Mouse (Mus musculus) megakaryocyte-erythroid progenitor cell, adult 5-6 weeks (primary cell): ENCODE measurements around the gene Kdm5c. TPM values are rescaled to one million over a fixed set of nuclear protein-coding genes. Genes with fewer than 3 reads are reported as not detected.
"Not testable (repeated sequence)": the region's sequence is repeated elsewhere in the genome, so short reads cannot be mapped to it uniquely, and the experiment has no call there.

ENCODE experiments used
- ATAC-seq: replicated peaks from 2 replicates; pipeline ENCODE4 v1.8.0; 2016; ENCODE audit warnings: mild to moderate bottlenecking, inconsistent platforms; ENCODE audit not compliant: severe bottlenecking, poor library complexity, low FRiP score, low TSS enrichment
- total RNA-seq, 2 experiments: library from RNA; stranded (forward) in 1 of 2; stranded (reverse) in 1 of 2; fragments of 200-1000, 215-1000 nt in 1 of 2; fragments of >200 nt in 1 of 2; fragmentation: Nextera tagmentation in 1 of 2; gene quantifications; 2 replicates each; pipeline ENCODE4 v1.2.3; 2014 to 2017

Kdm5c gene
- total RNA-seq (2014; fragmentation: Nextera tagmentation) (38.5 and 58.0 TPM in 2 replicates), total RNA-seq (2017) (45.7 and 48.0 TPM in 2 replicates)

DNA sequence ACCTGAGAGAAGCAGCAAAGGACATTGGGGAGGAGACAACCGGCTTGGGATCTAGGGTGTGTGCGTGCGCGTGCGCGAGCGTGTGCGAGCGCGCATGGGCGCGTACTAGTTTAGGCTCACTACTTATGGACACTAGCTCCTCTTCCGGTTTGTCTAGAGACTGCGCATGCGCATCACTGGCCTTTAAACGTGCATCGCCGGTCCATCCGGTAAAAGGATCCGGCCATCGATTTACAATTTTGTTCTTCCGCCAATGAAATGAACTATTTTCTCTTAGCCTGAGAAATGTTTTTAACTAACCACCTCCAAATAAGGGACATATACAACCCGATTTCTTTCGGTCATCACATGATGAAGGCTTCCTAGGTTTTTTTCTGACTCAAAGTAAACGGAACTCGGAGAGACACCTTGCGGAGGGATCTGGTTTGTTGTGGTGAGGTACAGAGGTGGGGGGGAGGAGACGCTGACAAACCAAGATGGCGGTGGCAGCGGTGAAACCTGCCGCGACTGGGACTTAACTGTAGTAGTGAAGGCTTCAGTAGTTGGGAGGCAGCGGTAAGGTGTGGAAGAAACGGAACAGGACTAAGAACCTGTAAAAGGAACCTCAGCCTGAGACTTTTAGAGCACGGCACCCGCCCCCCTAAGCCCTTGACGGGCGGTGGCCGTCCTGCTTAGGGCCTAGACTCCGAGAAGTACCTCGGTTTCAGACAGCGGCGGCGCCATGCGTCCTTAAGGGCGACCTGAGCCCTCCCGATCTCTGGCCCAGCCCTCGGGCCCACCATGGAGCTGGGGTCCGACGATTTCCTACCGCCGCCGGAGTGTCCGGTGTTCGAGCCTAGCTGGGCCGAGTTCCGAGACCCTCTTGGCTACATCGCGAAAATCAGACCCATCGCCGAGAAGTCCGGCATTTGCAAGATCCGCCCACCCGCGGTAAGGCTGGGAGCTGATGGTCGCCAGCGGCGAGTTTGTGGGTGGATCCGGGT, at the start of gene Kdm5c:
Gene Kdm5c (plus strand): TSS at position 240 of the 983 bp plus-strand sequence.
- ATAC-seq = peak; percentile 95

DNA sequence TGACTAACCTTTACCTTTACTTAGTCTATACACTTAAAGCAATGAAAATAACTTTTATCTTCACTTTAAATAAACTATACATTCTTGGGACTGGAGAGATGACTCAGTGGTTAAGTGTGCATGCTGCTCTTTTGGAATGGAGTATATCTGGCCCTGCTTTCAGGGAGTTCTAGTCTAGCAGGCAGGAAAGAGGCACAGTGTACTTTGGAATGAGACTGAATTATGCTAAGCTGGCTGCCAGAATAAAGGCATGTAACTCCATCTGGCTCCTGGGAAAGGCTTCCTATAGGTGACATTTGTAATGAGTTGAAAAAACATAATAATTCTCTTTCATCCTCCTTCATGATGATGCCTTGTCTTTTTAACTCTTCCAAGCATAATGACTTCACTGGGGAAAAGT, 45.7 kb upstream of the Kdm5c start:
- ATAC-seq = no peak

GRCm38 (mm10) chrX:152191266-152191665, 41.6 kb upstream of the Kdm5c start:
- ATAC-seq = no peak

GRCm38 (mm10) chrX:152197814-152198648, 34.8 kb upstream of the Kdm5c start:
- ATAC-seq = no peak

GRCm38 (mm10) chrX:152201737-152202421, 30.9 kb upstream of the Kdm5c start:
- no peak for ATAC-seq

DNA sequence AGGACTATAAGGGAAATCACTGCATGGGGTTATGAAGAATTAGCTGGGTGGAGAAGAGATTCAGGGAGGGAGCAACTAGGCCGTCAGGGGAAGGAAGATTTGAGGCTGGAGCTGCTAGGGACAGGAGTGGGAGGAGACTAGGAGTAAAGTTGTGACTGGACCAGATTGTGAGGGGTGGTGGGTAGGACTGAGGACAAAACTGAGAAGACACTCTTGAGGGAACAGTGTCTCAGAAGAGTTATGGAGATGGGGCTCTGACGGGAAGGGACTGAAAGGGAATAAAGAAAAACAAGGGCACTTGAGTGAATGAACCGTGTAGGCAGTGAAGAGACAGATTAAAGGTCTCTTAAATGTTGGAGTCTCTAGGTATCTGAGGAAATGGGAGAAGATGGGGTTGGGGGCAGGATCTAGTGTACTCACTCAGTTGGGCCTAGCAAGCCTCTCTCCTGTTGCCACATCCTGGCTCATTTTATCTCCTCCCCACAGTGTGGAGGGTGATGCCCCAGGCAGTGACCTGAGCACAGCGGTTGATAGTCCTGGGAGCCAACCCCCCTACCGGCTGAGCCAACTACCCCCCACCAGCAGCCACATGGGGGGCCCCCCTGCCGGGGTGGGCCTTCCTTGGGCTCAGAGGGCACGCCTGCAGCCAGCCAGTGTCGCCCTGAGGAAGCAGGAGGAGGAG, 30.3 kb upstream of the Kdm5c start:
- peak; percentile 55 for ATAC-seq

GRCm38 (mm10) chrX:152203247-152203646, 29.6 kb upstream of the Kdm5c start:
- ATAC-seq = no peak

DNA sequence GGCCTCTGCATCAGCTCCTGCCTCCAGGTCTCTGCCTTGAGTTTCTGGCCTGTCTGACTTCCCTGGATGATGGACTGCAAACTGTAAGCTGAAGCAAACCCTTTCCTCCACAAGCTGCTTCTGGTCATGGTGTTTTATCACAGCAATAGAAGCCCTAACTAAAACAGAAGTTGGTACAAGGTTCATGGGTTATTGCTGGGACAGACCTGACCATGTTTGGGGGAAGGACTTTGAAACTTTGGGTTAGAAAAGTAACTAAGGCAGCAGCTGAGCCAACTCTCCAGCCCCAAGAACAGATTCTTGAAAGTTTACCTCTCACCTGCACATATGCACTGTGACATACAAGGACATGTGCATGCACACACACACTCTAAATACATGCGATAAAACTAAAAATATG, 27.3 kb upstream of the Kdm5c start:
- ATAC-seq = no peak

- no peak for ATAC-seq
Observed at GRCm38 (mm10) chrX:152214703-152215102, 18.1 kb upstream of the Kdm5c start.

- ATAC-seq = no peak
Observed at GRCm38 (mm10) chrX:152218529-152218928, 14.3 kb upstream of the Kdm5c start.

- no peak for ATAC-seq
Observed at GRCm38 (mm10) chrX:152221721-152222120, 11.1 kb upstream of the Kdm5c start.

GRCm38 (mm10) chrX:152222226-152222625, 10.6 kb upstream of the Kdm5c start:
- ATAC-seq = no peak

DNA sequence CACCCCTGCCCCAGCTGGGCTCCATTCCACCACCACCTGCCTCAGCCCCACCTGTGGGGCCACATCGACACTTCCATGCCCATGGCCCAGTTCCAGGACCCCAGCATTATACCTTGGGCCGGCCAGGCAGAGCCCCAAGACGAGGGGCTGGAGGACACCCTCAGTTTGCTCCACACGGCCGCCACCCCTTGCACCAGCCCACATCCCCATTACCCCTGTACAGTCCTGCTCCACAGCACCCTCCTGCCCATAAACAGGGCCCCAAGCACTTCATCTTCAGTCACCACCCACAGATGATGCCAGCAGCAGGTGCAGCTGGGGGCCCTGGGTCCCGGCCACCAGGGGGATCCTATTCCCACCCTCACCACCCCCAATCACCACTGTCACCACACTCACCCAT, 9.5 kb upstream of the Kdm5c start:
- no peak for ATAC-seq

DNA sequence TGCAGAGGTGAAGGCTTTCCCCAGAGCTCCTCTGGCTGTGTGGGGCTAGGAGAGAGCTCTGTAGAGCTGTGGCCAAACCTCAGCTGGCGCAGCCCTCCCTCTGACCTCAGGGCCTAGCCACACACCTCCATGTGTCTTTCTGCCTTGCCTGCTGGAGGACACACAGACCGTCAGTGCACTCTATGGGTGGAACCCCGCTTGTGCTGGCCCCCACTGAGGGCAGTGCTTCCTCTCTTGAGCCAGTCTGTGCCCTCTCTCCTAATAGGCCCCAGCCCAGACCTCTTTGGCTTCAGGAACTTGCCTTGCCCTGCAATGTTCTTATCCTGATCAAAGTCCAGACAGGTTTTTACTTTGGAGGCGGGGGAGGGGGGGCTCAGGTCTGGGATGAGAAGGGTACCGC, 8.5 kb upstream of the Kdm5c start:
- no peak for ATAC-seq

DNA sequence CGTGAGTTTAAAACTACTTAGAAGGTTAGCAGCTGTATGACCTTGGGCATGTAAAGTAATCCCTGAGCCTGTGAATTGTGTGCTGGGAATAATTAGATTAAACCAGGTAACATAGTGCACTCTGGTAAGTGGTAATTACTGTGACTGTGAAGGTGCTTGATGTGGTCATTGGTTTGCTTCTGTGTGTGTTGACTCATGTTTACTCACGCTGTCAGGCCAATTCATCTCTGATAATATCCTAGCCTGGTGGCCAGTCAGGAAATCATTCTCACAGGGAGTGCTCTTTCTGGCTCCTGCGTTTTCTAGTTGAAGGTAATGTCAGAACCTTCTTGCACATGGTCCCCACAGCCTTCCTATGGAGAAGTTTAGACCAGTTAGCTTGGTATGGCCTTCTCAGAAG, 1.3 kb downstream of the Kdm5c start:
- no peak for ATAC-seq

- ATAC-seq = no peak
Observed at GRCm38 (mm10) chrX:152235758-152236157, 2.9 kb downstream of the Kdm5c start.

DNA sequence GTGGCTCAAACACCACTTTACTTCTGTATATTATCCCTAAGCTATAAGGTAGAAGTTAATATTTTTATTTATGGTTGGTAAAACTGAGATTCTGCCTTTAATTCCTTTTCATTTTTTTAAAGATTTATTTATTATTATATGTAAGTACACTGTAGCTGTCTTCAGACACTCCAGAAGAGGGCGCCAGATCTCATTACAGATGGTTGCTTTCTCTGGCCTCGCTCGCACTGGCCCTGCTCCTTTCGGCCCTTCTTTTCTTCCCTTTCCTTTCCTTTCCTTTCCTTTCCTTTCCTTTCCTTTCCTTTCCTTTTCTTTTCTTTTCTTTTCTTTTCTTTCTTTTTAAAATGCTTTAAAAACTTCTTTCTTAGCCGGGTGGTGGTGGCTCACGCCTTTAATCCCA, 10.3 kb downstream of the Kdm5c start:
- not testable (repeated sequence) for ATAC-seq

DNA sequence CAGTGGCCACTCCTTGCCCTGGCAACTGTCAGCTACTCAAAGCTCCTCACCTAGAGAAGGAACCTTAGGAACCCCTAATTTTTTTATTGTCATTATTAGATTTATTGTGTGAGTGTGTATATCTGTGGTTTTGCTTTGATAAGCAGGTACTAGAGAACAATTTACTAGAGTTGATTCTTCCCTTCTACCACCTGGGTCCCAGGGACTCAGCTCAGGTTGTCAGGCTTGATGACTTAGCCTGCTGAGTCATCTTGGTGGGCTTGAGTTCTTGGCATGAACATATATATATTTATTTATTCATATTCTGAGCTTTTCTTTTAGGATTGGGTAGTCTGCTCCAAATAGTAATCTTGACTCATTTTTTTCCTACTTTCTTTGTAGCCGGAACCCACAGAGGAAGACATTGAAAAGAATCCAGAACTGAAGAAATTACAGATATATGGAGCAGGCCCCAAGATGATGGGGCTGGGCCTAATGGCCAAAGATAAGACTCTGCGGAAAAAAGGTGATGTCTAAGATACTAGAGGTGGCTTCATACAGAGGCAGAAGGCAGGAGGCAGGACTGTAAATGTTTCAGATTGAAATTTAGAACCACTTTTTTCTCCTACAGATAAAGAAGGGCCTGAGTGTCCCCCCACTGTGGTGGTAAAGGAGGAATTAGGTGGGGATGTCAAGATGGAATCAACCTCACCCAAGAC, 11.8 kb downstream of the Kdm5c start:
- 0 out of 2 replicates have a peak, but pooled peaks have one; percentile 55 for ATAC-seq

- ATAC-seq = no peak
Observed at GRCm38 (mm10) chrX:152271189-152271588, 38.4 kb downstream of the Kdm5c start.
